Mouse (Mus musculus) CD4-positive, CD25-positive, alpha-beta regulatory T cell, adult 4 months (primary cell): ENCODE measurements around the gene Aatk. TPM values are rescaled to one million over a fixed set of nuclear protein-coding genes. Genes with fewer than 3 reads are reported as not detected.

ENCODE experiments used
- ATAC-seq: one replicate; pipeline ENCODE4 v1.8.0; 2017
- polyA plus RNA-seq, 2 experiments: library from polyadenylated mRNA; unstranded; fragments of 100-300 nt; shearing (Covaris generic); gene quantifications; one replicate each; pipeline ENCODE4 v1.2.1; 2017

Aatk gene
- polyA plus RNA-seq, 2 experiments from 2014 or later: not detected

- no peak for ATAC-seq
Measured at GRCm38 (mm10) chr11:119986751-119987425, 60.1 kb downstream of the Aatk start.

- no peak for ATAC-seq
Measured at GRCm38 (mm10) chr11:119983151-119983550, 63.8 kb downstream of the Aatk start.

GRCm38 (mm10) chr11:119982236-119982635, 64.7 kb downstream of the Aatk start:
- ATAC-seq: no peak

GRCm38 (mm10) chr11:119981769-119982168, 65.2 kb downstream of the Aatk start:
- no peak for ATAC-seq

GRCm38 (mm10) chr11:119979596-119980385, 67.2 kb downstream of the Aatk start:
- no peak for ATAC-seq

- no peak for ATAC-seq
Measured at GRCm38 (mm10) chr11:119978701-119979100, 68.3 kb downstream of the Aatk start.

- ATAC-seq: no peak
Measured at GRCm38 (mm10) chr11:119975739-119976501, 71.0 kb downstream of the Aatk start.

- ATAC-seq: no peak
Measured at GRCm38 (mm10) chr11:119973789-119974188, 73.2 kb downstream of the Aatk start.

GRCm38 (mm10) chr11:119970021-119970851, 76.7 kb downstream of the Aatk start:
- ATAC-seq: no peak

- ATAC-seq: no peak
Measured at GRCm38 (mm10) chr11:119967892-119968291, 79.1 kb downstream of the Aatk start.

- no peak for ATAC-seq
Measured at GRCm38 (mm10) chr11:119967401-119967800, 79.6 kb downstream of the Aatk start.

GRCm38 (mm10) chr11:119966294-119966693, 80.7 kb downstream of the Aatk start:
- no peak for ATAC-seq

- ATAC-seq: no peak
Measured at GRCm38 (mm10) chr11:119965053-119965452, 81.9 kb downstream of the Aatk start.

- no peak for ATAC-seq
Measured at GRCm38 (mm10) chr11:119961511-119961910, 85.5 kb downstream of the Aatk start.

GRCm38 (mm10) chr11:119960671-119961070, 86.3 kb downstream of the Aatk start:
- no peak for ATAC-seq

- ATAC-seq: no peak
Measured at GRCm38 (mm10) chr11:119959714-119960113, 87.3 kb downstream of the Aatk start.

- ATAC-seq: no peak
Measured at GRCm38 (mm10) chr11:119958856-119959255, 88.1 kb downstream of the Aatk start.

Other genes with a start within 250 kb of the Aatk start
- 10 to 100 TPM; 46.8 to 64.7 TPM for gene Chmp6, start 133.7 kb downstream of the Aatk start, polyA plus RNA-seq
- 10 to 100 TPM in 1 of 2 experiments, 1 to 10 TPM in 1; 7.9 to 11.5 TPM for gene Baiap2, start 104.4 kb downstream of the Aatk start, polyA plus RNA-seq
- under 1 TPM in 1 of 2 experiments, not detected in 1; 0.47 TPM for gene Cep131, start 39.7 kb upstream of the Aatk start, polyA plus RNA-seq
- 10 to 100 TPM in 1 of 2 experiments, 1 to 10 TPM in 1; 9.2 to 12.1 TPM for gene Tepsin, start 51.6 kb upstream of the Aatk start, polyA plus RNA-seq
- gene Ndufaf8, start 51.8 kb upstream of the Aatk start, polyA plus RNA-seq: 10 to 100 TPM; 77.9 to 85.0 TPM
- gene Slc38a10, start 104.2 kb upstream of the Aatk start, polyA plus RNA-seq: 10 to 100 TPM; 34.8 to 49.2 TPM
- gene Bahcc1, start 185.8 kb upstream of the Aatk start, polyA plus RNA-seq: not detected